Mouse (Mus musculus): ENCODE results near the gene Zdhhc23. TPM values are rescaled to one million over a fixed set of nuclear protein-coding genes. Genes with fewer than 3 reads are reported as not detected.

Zdhhc23 gene
- total and polyA plus RNA-seq, 2 experiments from 2014 or later, result 2.7 to 4.8 TPM

DNA sequence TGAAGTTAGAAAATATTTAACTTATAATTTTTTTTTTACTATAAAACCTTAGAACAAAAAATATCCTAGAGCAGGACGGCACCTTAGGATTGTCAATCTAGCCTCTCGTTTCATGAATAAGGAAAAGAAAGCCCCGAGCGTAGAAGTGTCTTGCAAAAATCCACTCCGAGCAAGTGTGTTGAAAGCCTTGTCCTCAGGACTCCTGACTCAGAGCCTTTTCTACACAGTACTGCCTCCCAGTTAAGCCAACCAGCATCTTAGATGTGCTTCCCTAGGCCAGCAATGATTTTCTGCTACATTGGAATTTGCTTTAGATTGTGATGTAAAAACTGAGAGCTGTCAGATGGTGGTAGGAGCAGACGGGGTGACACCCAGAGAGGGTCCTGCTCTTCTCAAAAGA is 46.5 kb downstream of the Zdhhc23 start:
- Histone ChIP-seq H3K9ac (replicated peaks; ENCODE audit: low read length) (no peak overlapping the region), H3K4me1 (ENCODE audit: insufficient read depth, low read length) (no peaks in the 10 kb centered on the region), H3K27me3 (ENCODE audit: insufficient read depth, low read length) (no peaks in the 10 kb centered on the region), H3K9me3 (ENCODE audit: low read length) (no peaks in the 10 kb centered on the region), H3K4me2 (ENCODE audit: low read depth, low read length) (no peak overlapping the region), H3K27ac (no peak overlapping the region), H3K4me3 (ENCODE audit: low read length) (no peak overlapping the region), H3K36me3 (ENCODE audit: insufficient read depth, low read length) (no peaks in the 10 kb centered on the region)
- ATAC-seq, result no peak
- TF ChIP-seq CTCF (IDR thresholded peaks at IDR 0.05; ENCODE audit: low read depth), result no peak
- WGBS, result 85% methylated on average over 6 of the region's 6 CpGs
- no peak for DNase-seq (ENCODE audit: low spot score)

DNA sequence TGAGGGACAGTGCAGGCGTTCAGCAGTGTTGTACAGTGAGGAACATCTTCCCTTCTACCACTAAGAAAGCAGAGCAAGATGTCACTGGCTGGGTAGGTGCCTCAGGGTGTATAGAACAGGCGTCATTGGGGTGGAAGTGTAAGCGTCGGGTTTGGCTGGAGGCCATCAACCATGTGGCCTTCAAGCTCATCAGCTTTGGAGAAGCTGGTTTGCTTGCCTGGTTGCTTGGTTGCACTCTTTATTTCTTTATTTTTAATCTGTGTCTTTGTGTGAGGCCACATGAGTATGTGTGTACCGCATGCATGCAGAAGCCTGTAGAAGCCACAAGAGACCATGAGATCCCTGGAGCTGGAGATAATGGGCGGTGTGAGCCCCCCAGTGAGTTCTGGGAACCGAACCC is 47.3 kb downstream of the Zdhhc23 start:
- Histone ChIP-seq H3K27me3 (ENCODE audit: insufficient read depth, low read length) (no peaks in the 10 kb centered on the region), H3K36me3 (ENCODE audit: insufficient read depth, low read length) (no peaks in the 10 kb centered on the region), H3K4me3 (ENCODE audit: low read length) (no peak overlapping the region), H3K4me2 (ENCODE audit: low read depth, low read length) (no peak overlapping the region), H3K27ac (no peak overlapping the region), H3K9me3 (ENCODE audit: low read length) (no peaks in the 10 kb centered on the region), H3K9ac (replicated peaks; ENCODE audit: low read length) (no peak overlapping the region), H3K4me1 (ENCODE audit: insufficient read depth, low read length) (no peaks in the 10 kb centered on the region)
- DNase-seq (ENCODE audit: low spot score) (no peak), ATAC-seq (no peak)
- TF ChIP-seq CTCF (IDR thresholded peaks at IDR 0.05; ENCODE audit: low read depth), result no peak
- WGBS, result 78% methylated on average over 7 of the region's 7 CpGs

DNA sequence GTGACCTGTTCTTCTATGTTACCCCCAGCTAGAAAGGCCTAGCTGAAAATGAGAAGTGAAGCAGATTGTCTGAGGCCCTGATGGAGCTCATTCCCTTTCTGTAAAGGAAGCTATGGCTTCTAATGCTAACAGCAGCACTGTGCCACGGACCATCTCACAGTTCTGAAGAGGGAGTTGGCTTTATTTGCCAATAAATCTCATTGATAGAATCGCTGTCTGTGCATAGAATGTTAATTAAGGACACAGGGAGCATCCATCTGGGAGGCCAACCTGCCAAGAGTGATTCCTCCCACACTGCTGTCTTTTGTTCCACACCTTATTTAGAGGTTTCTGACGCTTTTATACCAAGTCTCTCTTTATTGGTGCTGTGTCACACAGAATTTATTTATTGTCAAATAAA is 48.1 kb downstream of the Zdhhc23 start:
- 43% methylated on average over 3 of the region's 3 CpGs for WGBS
- DNase-seq (ENCODE audit: low spot score) (peak; percentile 22), ATAC-seq (no peak)

GRCm38 (mm10) chr16:43930577-43930976 is 49.0 kb downstream of the Zdhhc23 start:
- no peak overlapping the region for H3K4me3 ChIP-seq (ENCODE audit: low read length)
- H3K9ac ChIP-seq (replicated peaks; ENCODE audit: low read length), result no peak overlapping the region
- no peaks in the 10 kb centered on the region for H3K9me3 ChIP-seq (ENCODE audit: low read length)
- ATAC-seq (no peak), DNase-seq (ENCODE audit: low spot score) (no peak)
- no peak for TF ChIP-seq CTCF (IDR thresholded peaks at IDR 0.05; ENCODE audit: low read depth)
- H3K4me2 ChIP-seq (ENCODE audit: low read depth, low read length), result no peak overlapping the region
- H3K4me1 ChIP-seq (ENCODE audit: insufficient read depth, low read length), result no peaks in the 10 kb centered on the region
- no peaks in the 10 kb centered on the region for H3K36me3 ChIP-seq (ENCODE audit: insufficient read depth, low read length)
- no peak overlapping the region for H3K27ac ChIP-seq
- H3K27me3 ChIP-seq (ENCODE audit: insufficient read depth, low read length), result no peaks in the 10 kb centered on the region

More for the DNA sequence above, 48.1 kb downstream of the Zdhhc23 start:
- H3K9me3 ChIP-seq (ENCODE audit: low read length), result no peaks in the 10 kb centered on the region
- no peak for TF ChIP-seq CTCF (IDR thresholded peaks at IDR 0.05; ENCODE audit: low read depth)
- H3K36me3 ChIP-seq (ENCODE audit: insufficient read depth, low read length), result no peaks in the 10 kb centered on the region
- no peak overlapping the region for H3K9ac ChIP-seq (replicated peaks; ENCODE audit: low read length)
- no peak overlapping the region for H3K4me2 ChIP-seq (ENCODE audit: low read depth, low read length)
- H3K4me1 ChIP-seq (ENCODE audit: insufficient read depth, low read length), result no peaks in the 10 kb centered on the region
- no peak overlapping the region; the same call in 1 of the 2 replicates for H3K27ac ChIP-seq
- H3K4me3 ChIP-seq (ENCODE audit: low read length), result no peak overlapping the region
- no peaks in the 10 kb centered on the region for H3K27me3 ChIP-seq (ENCODE audit: insufficient read depth, low read length)

DNA sequence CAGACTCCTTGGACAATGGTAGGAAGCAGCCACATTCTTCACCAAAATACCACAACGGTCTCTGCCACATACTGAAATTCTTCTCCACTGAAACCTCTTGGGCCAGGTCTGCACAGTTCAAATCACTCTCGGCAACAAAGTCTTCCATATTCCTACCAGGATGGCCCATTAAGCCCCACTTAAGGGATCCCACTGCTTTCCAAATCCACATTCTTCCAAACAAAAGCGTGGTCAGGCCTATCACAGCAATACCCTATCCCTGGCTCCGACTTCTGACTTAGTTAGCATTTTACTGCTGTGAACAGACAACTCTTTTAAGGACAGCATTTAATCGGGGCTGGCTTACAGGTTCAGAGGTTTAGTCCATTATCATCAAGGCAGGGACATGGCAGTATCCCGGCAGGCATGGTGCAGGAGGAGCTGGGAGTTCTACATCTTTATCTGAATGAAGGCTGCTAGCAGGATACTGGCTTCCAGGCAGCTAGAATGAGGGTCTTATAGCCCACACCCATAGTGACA is 53.2 kb downstream of the Zdhhc23 start, which contains the start of gene Qtrt2:
Qtrt2 (minus strand) TSS at position 469 of the 519 bp plus-strand sequence.
- WGBS, result 75% methylated on average over 6 of the region's 6 CpGs
- Histone ChIP-seq H3K9me3 (ENCODE audit: low read length) (no peaks in the 10 kb centered on the region), H3K36me3 (ENCODE audit: insufficient read depth, low read length) (no peaks in the 10 kb centered on the region), H3K27ac (no peak within 1 kb of the TSS), H3K4me1 (ENCODE audit: insufficient read depth, low read length) (no peaks in the 10 kb centered on the region), H3K9ac (replicated peaks; ENCODE audit: low read length) (no peak within 1 kb of the TSS), H3K4me2 (ENCODE audit: low read depth, low read length) (no peak within 1 kb of the TSS), H3K4me3 (ENCODE audit: low read length) (no peak within 1 kb of the TSS), H3K27me3 (ENCODE audit: insufficient read depth, low read length) (no peaks in the 10 kb centered on the region)
- no peak for DNase-seq (ENCODE audit: low spot score)
- no peak for TF ChIP-seq CTCF (IDR thresholded peaks at IDR 0.05; ENCODE audit: low read depth)
- no peak for ATAC-seq

GRCm38 (mm10) chr16:43925846-43926245 is 53.7 kb downstream of the Zdhhc23 start:
- Histone ChIP-seq H3K27ac (no peak overlapping the region), H3K4me1 (ENCODE audit: insufficient read depth, low read length) (no peaks in the 10 kb centered on the region), H3K4me3 (ENCODE audit: low read length) (no peak overlapping the region), H3K4me2 (ENCODE audit: low read depth, low read length) (no peak overlapping the region), H3K27me3 (ENCODE audit: insufficient read depth, low read length) (no peaks in the 10 kb centered on the region), H3K9me3 (ENCODE audit: low read length) (no peaks in the 10 kb centered on the region), H3K9ac (replicated peaks; ENCODE audit: low read length) (no peak overlapping the region), H3K36me3 (ENCODE audit: insufficient read depth, low read length) (no peaks in the 10 kb centered on the region)
- ATAC-seq (no peak), DNase-seq (ENCODE audit: low spot score) (no peak)
- WGBS, result 87% methylated on average over 1 of the region's 1 CpGs
- no peak for TF ChIP-seq CTCF (IDR thresholded peaks at IDR 0.05; ENCODE audit: low read depth)

GRCm38 (mm10) chr16:43925001-43925558 is 54.5 kb downstream of the Zdhhc23 start:
- Histone ChIP-seq H3K4me3 (ENCODE audit: low read length) (no peak overlapping the region), H3K9ac (replicated peaks; ENCODE audit: low read length) (no peak overlapping the region), H3K4me1 (ENCODE audit: insufficient read depth, low read length) (no peaks in the 10 kb centered on the region), H3K9me3 (ENCODE audit: low read length) (no peaks in the 10 kb centered on the region), H3K27ac (no peak overlapping the region), H3K27me3 (ENCODE audit: insufficient read depth, low read length) (no peaks in the 10 kb centered on the region), H3K4me2 (ENCODE audit: low read depth, low read length) (no peak overlapping the region), H3K36me3 (ENCODE audit: insufficient read depth, low read length) (no peaks in the 10 kb centered on the region)
- ATAC-seq, result no peak
- no peak for TF ChIP-seq CTCF (IDR thresholded peaks at IDR 0.05; ENCODE audit: low read depth)
- peak; percentile 29 for DNase-seq (ENCODE audit: low spot score)
- 46% methylated on average over 6 of the region's 6 CpGs for WGBS

Data from hindbrain, postnatal 0 days (tissue).